16 mouse cellular contexts compared by ENCODE assay signal in the genomic region with DNA sequence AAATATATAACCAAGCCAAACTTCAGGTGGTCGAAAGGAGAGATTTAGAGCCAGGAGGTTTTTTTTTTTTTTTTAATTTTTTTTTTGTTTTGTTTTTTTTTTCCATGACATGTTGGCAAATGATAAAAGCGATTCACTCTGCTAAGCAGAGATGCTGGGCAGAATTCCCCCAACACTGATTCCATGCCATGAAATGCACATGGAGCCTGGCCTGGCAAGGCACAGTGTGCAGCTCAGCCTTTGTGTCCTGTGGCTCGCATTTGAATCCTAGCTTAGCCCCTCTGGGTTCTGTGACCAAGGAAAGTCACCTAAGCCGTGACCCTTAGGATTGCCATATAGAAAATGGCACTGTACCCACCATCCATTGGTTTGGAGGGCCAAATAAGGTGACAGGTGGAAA.
"Had no signal": no experiment of that assay in that cellular context is flagged by ENCODE, and none has a peak within 500 bp of the region (broad histone marks: within the 10 kb centered on the region; RNA-seq: fewer than 3 reads in every experiment).

No protein-coding gene starts in this region.

- H3K9ac ChIP-seq: kidney, embryonic 15.5 days; limb, embryonic 13.5 days; liver, embryonic 14.5 days; neural tube, embryonic 12.5 days; stomach, embryonic 15.5 days had no signal

- H3K27ac ChIP-seq: kidney, embryonic 15.5 days; limb, embryonic 13.5 days; liver, embryonic 14.5 days; neural tube, embryonic 12.5 days; stomach, embryonic 15.5 days had no signal

- H3K4me3 ChIP-seq: kidney, embryonic 15.5 days; limb, embryonic 13.5 days; myocyte; neural tube, embryonic 12.5 days; stomach, embryonic 15.5 days had no signal

- H3K36me3 ChIP-seq: kidney, embryonic 15.5 days; limb, embryonic 13.5 days; neural tube, embryonic 12.5 days; stomach, embryonic 15.5 days had no signal

- H3K4me1 ChIP-seq: stomach, embryonic 15.5 days had no signal

- H3K4me2 ChIP-seq: kidney, embryonic 15.5 days; limb, embryonic 13.5 days; neural tube, embryonic 12.5 days; stomach, embryonic 15.5 days had no signal

- H3K27me3 ChIP-seq: kidney, embryonic 15.5 days; limb, embryonic 13.5 days; neural tube, embryonic 12.5 days; stomach, embryonic 15.5 days had no signal

- H3K9me3 ChIP-seq: kidney, embryonic 15.5 days; limb, embryonic 13.5 days; neural tube, embryonic 12.5 days; stomach, embryonic 15.5 days had no signal

- DNase-seq: kidney, adult 2 months; kidney, postnatal 14 days; layer of hippocampus, adult 9-11 months; layer of hippocampus, postnatal 36 days; lung, adult 18-20 months; retina, postnatal 1 day; right cerebral cortex, postnatal 4 days; spleen, adult 18-20 months; thymus, adult 2 months; thymus, postnatal 25 days had no signal
